Mouse (Mus musculus) spleen, postnatal 36 days (tissue): ENCODE data around the gene Phf11d.
A peak's percentile ranks its signal among the peaks of the same experiment; 100 is the strongest.
"Not testable (repeated sequence)": the region's sequence is repeated elsewhere in the genome, so short reads cannot be mapped to it uniquely, and the experiment has no call there.

ENCODE experiments used
- DNase-seq, 2 experiments: peaks; one replicate each; pipeline ENCODE4 v3.0.0; 2022; ENCODE audit warnings: low spot score in 2 of 2, mixed read lengths in 1 of 2

Gene Phf11d

GRCm38 (mm10) chr14:59365244-59365644 is at the start of gene Phf11d:
Gene Phf11d (minus strand): TSS chr14:59365470.
- DNase-seq, result peak; percentile 26 to 43

DNA sequence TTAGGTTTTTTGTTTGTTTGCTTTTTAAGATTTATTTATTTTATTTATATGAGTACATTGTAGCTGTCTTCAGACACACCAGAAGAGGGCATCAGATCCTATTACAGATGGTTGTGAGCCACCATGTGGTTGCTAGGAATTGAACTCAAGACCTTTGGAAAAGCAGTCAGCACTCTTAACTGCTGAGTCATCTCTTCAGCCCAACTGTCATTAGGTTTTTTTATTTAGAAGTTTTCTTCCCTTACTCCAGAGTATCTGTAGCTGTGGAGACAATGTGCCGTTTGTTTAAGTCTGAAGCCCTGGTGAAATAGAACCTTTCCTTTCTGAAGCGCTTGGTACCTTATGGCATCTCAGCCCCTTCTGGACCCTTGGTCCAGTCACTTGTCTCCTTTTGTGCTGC is 49.7 kb upstream of the Phf11d start:
- not testable (repeated sequence) for DNase-seq

DNA sequence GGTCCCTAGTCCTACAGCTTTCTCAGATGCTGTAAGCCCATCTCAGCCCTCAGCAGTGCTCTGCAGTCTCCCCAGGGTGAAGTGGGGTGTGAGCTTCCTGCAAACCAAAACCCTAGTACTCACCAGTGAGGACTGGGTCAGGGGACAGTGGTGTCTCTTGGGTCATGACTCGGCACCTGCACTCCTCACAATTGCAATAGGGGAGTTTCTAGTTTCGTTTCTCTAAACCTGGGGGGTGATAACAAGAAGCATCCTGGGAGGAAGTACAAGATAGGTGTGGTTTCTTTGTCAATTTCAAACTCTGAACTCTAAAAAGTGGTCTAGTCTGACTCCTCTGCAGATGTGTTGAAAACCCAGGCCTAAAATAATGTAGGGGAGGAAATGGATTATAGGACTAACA is 31.7 kb upstream of the Phf11d start:
- DNase-seq, result peak; percentile 87

- DNase-seq, result no peak
These were observed 30.0 kb upstream of the Phf11d start, which contains the start of gene Phf11c for GRCm38 (mm10) chr14:59395281-59395680. Gene Phf11c (minus strand): TSS chr14:59395381.

- DNase-seq, result peak in 1 of 2 experiments; percentile 7
These were observed 24.9 kb upstream of the Phf11d start for GRCm38 (mm10) chr14:59390181-59390580.

GRCm38 (mm10) chr14:59389532-59389931 is 24.3 kb upstream of the Phf11d start:
- DNase-seq, result no peak

DNA sequence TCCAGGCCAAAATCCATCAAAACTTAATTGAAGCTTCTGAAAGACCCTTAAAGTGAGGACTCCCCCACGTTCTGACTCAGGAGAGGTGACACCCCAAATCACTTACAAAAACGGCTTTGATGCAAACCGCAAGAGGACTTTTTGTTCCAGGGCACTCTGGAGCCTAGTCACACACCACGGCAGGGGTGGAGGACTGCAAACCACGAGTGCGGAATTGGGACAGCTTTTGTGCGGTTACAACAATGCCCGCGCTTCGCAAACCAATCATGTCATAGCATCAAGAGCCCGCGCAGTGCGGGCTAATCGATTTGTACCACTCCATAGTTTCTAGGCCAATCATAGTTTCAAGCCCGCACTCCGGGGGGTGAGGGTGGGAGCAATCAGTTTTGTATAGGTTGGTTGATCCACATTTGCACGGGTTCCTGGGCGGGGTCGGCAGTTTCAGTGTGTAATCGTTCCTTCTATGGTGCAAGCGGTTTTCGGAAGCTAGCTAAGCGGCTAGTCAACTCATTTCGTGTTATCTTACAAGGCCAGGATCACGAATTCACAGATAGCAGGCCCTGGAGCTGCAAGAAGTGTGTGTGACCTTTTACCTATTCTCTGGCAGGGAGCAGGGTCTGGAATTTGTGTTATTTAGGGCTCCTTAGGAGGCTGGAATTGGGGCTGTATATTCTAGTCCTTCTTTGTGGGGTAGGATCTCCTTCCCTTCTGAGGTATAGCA is 5.2 kb upstream of the Phf11d start:
- no peak for DNase-seq

DNA sequence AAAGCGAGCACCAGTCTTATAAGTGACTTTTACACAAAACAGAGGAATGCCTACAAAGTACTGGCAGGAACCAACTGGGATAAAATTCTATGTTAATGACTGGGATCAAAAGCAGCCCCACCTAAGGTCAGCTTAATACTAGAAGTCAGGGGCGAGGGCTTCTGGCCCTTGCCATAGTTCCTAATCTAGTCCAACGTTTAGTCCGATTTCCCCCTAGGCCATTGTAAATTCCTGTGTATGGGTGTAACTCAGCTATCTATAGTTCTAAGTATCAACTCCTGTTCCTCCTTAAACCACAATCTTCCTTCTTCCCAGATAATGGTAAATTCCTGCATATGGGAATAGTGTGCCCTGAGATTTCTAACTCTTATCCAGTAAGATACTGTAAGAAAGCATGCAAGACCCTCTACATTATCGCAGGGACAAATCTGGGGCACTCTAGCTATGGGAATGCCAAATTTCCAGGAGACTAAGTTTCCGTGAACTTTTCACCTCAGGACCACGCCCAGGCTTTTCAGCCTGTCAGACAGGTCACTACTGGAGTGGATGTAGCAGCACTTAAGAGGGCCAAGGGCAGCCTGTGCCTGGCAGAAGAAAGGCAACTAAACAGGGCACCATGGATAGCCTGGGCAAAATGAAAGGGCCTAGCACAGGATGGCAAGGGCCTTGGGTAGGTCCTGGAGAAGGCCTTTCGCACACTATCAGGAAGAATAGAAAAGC is 1.3 kb upstream of the Phf11d start:
- no peak for DNase-seq

GRCm38 (mm10) chr14:59341189-59341588 is 24.1 kb downstream of the Phf11d start, which contains the start of gene Phf11b:
Gene Phf11b (minus strand): TSS chr14:59341351.
- DNase-seq, result peak; percentile 73 to 79

DNA sequence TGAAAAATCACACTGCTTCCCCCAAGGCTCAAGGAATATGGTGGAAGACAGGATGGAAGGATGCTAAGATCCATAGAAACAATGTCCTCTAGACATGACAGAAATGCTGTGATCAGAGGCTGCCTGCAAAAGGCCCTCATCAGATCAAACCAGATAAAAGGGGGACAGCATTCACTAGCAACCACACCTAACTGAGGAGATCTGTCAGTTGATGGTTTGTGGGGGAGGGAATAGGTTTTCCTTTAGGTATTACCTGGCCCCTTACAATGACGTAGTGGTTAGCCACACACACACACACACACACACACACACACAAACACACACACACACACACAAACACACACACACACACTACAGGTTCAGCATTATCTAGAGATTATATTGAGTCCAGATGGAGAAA is 25.7 kb downstream of the Phf11d start:
- no peak for DNase-seq

DNA sequence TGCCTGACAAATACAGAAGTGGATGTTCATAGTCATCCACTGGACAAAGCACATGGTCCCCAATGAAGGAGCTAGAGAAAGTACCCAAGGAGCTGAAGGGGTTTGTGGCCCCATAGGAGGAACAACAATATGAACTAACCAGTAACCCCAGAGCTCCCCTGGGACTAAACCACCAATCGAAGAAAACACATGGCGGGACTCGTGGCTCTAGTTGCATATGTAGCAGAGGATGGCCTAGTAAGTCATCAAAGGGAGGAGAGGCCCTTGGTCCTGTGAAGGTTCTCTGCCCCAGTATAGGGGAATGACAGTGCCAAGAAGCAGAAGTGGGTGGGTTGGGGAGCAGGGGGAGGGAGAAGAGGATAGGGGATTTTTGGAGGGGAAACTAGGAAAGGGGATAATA is 29.2 kb downstream of the Phf11d start:
- DNase-seq, result peak; percentile 17 to 19

- peak in 1 of 2 experiments; percentile 13 for DNase-seq
These were observed 34.8 kb downstream of the Phf11d start for GRCm38 (mm10) chr14:59330499-59330898.

- DNase-seq, result not testable (repeated sequence)
These were observed 45.3 kb downstream of the Phf11d start for GRCm38 (mm10) chr14:59319970-59320369.

GRCm38 (mm10) chr14:59319036-59319435 is 46.2 kb downstream of the Phf11d start:
- DNase-seq, result not testable (repeated sequence)
